Mouse (Mus musculus) liver, adult 2 months (tissue): ENCODE measurements around the gene Atp2a1. TPM values are rescaled to one million over a fixed set of nuclear protein-coding genes. Genes with fewer than 3 reads are reported as not detected.

Experiments used
- DNase-seq: peaks from one replicate; pipeline ENCODE4 v3.0.0-alpha.2; 2011; ENCODE audit warnings: low read depth, low spot score; ENCODE audit errors: extremely low read depth
- H3K27ac ChIP-seq: fragments of 200-500 bp; replicated peaks from 2 replicates; pipeline ENCODE4 v1.5.1; 2012; ENCODE audit warnings: low read depth, mild to moderate bottlenecking, control low read depth, inconsistent platforms, low read length; ENCODE audit not compliant: insufficient read depth
- H3K27me3 ChIP-seq: fragments of 200-500 bp; 2 replicates; pipeline ENCODE4 v1.6.1; 2012; ENCODE audit warnings: mild to moderate bottlenecking, moderate library complexity, low read length, inconsistent platforms; ENCODE audit not compliant: control insufficient read depth, insufficient read depth
- H3K36me3 ChIP-seq: fragments of 200-500 bp; 2 replicates; pipeline ENCODE4 v1.6.1; 2012; ENCODE audit warnings: low read length, inconsistent platforms; ENCODE audit not compliant: control insufficient read depth, insufficient read depth
- H3K4me1 ChIP-seq: fragments of 200-500 bp; 2 replicates; pipeline ENCODE4 v1.6.1; 2011; ENCODE audit warnings: low read length; ENCODE audit not compliant: control insufficient read depth, insufficient read depth
- H3K4me3 ChIP-seq: fragments of 200-500 bp; 2 replicates; pipeline ENCODE4 v1.5.1; 2011; ENCODE audit warnings: low read depth, mild to moderate bottlenecking, control low read depth, low read length, moderate library complexity; ENCODE audit not compliant: insufficient read depth
- H3K79me2 ChIP-seq: fragments of 200-500 bp; 2 replicates; pipeline ENCODE4 v1.6.1; 2012; ENCODE audit warnings: inconsistent platforms, mild to moderate bottlenecking, low read length, moderate library complexity; ENCODE audit not compliant: control insufficient read depth, insufficient read depth
- H3K9ac ChIP-seq: fragments of 200-500 bp; 2 replicates; pipeline ENCODE4 v1.6.1; 2012; ENCODE audit warnings: low read depth, mild to moderate bottlenecking, control low read depth, inconsistent platforms, low read length
- CTCF ChIP-seq: fragments of 200-500 bp; IDR thresholded peaks from 2 replicates; pipeline ENCODE4 v1.5.1; 2011; ENCODE audit warnings: low read depth, low read length, control low read depth
- POLR2A ChIP-seq: fragments of 200-500 bp; IDR thresholded peaks from 2 replicates; pipeline ENCODE4 v1.6.1; 2011; ENCODE audit warnings: low read length, control low read depth; ENCODE audit not compliant: insufficient read depth; ENCODE audit errors: extremely low read depth
- WGBS: fragments of 180-500 bp; shearing (Covaris S2); methylation state at CpG from one replicate; pipeline ENCODE4 v1.1.7; 2018; 5-methylcytosine and 5-hydroxymethylcytosine counted together
- polyA plus RNA-seq: library from polyadenylated mRNA; depleted of rRNA; stranded (reverse); fragments of >200 nt; gene quantifications from 2 replicates; pipeline ENCODE4 v1.2.3, GENCODE M21; 2012; rRNA removed
- total RNA-seq: library from RNA; depleted of rRNA; stranded (reverse); fragments of >200 nt; gene quantifications from 2 replicates; pipeline ENCODE4 v1.2.3, GENCODE M21; 2014; rRNA removed

Gene Atp2a1
- total RNA-seq (5.0 TPM in 1 of 2 replicates, not detected in the other), polyA plus RNA-seq (0.21 and 0.34 TPM in 2 replicates)

DNA sequence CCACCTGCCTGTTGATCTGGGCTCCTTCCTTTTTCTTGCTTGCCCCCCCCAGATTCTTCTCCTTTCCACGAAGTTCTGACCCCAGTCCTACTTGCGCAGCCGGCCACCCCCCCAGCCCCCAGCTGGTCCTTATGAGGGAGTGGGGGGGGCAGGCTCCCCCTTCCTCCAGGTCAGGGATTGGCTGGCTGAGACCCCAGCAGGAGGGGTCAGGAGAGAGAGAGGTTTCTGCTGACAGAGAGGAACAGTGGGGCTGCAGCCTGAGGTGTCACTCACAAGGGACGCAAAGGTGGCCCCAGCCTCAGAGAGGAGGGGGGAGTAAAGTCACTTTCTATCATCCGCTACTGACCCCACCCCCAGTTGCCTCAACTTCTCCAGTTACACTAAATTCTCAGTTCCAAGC lies at the start of gene Atp2a1:
Gene Atp2a1 (minus strand): TSS at position 105 of the 400 bp plus-strand sequence.
- 72% methylated on average over 5 of the region's 5 CpGs for whole genome bisulfite sequencing
- no peak within 1 kb of the TSS for H3K4me3 ChIP-seq
- H3K4me1 ChIP-seq, result no peaks in the 10 kb centered on the region
- H3K27ac ChIP-seq, result no peak within 1 kb of the TSS
- H3K9ac ChIP-seq, result no peak within 1 kb of the TSS
- H3K27me3 ChIP-seq, result no peaks in the 10 kb centered on the region
- TF ChIP-seq CTCF (no peak), POLR2A (no peak)
- H3K79me2 ChIP-seq, result no peaks in the 10 kb centered on the region
- no peaks in the 10 kb centered on the region; the same call in 1 of the 2 replicates for H3K36me3 ChIP-seq
- no peak for DNase-seq

DNA sequence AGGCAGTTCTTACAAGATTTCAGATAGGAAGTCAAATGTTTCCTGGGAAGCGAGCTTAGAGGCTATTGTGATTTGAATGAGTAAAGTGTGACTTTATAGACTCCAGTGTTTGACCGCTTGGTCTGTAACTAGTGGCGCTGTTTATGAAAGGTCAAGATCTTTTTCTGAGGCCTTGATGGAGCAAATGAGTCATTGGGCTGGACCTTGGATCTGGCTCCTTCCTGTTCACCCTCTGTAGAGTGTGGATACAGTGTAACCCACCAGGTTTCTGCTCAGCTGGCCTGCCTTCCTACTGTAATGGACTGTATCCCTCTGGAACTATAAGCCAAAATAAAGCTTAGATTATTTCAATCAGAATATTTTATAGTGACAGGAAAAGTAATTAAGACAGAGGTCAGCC lies 48.4 kb upstream of the Atp2a1 start:
- DNase-seq, result no peak
- no peak overlapping the region for H3K4me3 ChIP-seq
- no peaks in the 10 kb centered on the region for H3K36me3 ChIP-seq
- H3K27ac ChIP-seq, result no peak overlapping the region
- no peaks in the 10 kb centered on the region for H3K4me1 ChIP-seq
- H3K27me3 ChIP-seq, result no peaks in the 10 kb centered on the region
- no peak overlapping the region for H3K9ac ChIP-seq
- TF ChIP-seq CTCF (no peak), POLR2A (no peak)
- H3K79me2 ChIP-seq, result no peaks in the 10 kb centered on the region
- WGBS, result 82% methylated on average over 3 of the region's 3 CpGs

DNA sequence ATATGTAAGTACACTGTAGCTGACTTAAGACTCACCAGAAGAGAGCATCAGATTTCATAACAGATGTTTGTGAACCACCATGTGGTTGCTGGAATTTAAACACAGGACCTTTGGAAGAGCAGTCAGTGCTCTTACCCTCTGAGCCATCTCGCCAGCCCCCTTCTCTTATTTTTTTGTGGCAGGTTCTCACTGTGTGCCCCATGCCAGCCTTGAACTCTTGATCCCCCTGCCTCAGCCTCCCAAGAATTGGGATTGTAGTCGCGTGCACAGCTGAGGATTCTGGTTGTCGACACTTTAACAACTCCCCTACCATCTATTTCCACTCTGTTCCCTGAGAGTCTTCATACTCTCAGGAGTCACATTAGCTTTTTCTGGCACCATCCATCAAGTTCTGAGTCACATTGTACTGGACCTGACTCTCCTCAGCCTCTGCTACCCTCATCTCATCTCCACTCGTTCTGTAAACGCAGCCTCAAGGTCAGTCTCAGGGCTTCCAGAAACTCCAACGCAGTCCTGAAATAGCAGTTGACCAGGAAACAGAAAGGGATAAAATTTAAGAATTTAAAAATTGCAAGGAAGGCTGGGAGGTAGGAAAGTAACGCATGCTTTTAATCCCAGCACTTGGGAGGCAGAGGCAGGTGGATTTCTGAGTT lies 44.3 kb upstream of the Atp2a1 start:
- Histone ChIP-seq H3K36me3 (no peaks in the 10 kb centered on the region), H3K9ac (no peak overlapping the region), H3K79me2 (no peaks in the 10 kb centered on the region), H3K4me1 (no peaks in the 10 kb centered on the region), H3K27me3 (no peaks in the 10 kb centered on the region), H3K4me3 (no peak overlapping the region), H3K27ac (no peak overlapping the region)
- TF ChIP-seq CTCF (no peak), POLR2A (no peak)
- 82% methylated on average over 8 of the region's 8 CpGs for WGBS
- no peak for DNase-seq

DNA sequence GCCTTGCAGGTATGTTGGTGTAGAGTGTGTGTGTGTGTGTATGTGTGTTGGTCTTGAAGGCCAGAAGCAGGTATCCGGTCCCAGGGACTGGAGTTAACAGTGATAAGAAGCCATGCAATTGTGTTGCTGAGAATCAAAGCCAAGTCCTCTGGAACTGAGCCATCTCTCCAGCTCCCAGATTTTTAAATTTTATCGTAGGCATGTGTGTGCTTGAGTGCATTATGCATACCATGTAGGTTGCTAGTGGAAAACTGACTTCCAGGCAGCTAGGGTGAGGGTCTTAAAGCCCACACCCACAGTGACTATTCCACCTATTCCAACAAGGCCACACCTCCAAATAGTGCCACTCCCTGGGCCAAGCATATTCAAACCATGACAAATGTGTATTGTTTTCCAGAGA lies 42.0 kb upstream of the Atp2a1 start:
- Histone ChIP-seq H3K27ac (no peak overlapping the region), H3K4me1 (no peaks in the 10 kb centered on the region; the same call in 1 of the 2 replicates), H3K36me3 (peaks cover 13% of the 10 kb centered on the region), H3K9ac (no peak overlapping the region), H3K4me3 (no peak overlapping the region), H3K27me3 (no peaks in the 10 kb centered on the region), H3K79me2 (peaks cover 4% of the 10 kb centered on the region; the same call in 1 of the 2 replicates)
- WGBS, result 49% methylated on average over 2 of the region's 2 CpGs
- no peak for TF ChIP-seq POLR2A
- no peak for DNase-seq

DNA sequence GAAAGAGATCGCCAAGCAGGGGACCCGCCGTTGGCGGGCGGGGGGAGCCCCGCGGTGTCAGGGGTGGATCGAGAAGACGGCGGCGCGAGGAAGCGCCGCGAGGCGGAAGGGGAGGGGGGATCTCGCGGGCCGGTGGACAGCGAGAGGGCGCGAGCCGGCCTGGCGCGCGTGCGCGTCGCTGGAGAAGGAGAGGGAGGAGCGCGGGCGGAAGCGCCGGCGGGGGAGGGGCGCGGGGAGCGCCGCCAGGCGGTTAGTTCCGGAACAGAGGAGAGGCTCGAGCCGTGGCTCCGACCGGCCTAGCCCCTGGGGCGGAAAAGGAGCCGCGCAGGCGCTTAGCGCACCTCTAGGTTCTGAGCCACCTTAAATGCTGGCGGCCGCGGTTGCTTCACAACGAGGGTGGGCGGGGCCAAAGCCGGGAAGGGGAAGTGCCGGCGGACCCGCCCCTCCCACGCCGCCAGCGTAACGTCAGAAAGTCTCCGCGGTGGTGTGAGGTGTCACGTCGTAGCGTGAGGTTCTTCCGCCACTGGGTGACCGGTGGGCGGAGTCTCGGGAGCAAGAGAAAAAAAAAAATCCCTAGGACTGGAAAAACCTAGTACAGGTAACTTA lies 40.5 kb upstream of the Atp2a1 start, which contains the start of gene Atxn2l:
Gene Atxn2l (minus strand): TSS at position 165 of the 606 bp plus-strand sequence.
- H3K4me3 ChIP-seq, result peak within 1 kb of the TSS; percentile 96
- H3K79me2 ChIP-seq, result peaks cover 4% of the 10 kb centered on the region; the same call in 1 of the 2 replicates
- H3K36me3 ChIP-seq, result peaks cover 26% of the 10 kb centered on the region
- DNase-seq, result peak; percentile 89
- H3K9ac ChIP-seq, result peak within 1 kb of the TSS; percentile 97
- H3K27ac ChIP-seq, result peak within 1 kb of the TSS; percentile 91
- 2% methylated on average over 48 of the region's 72 CpGs for WGBS
- TF ChIP-seq POLR2A (0 out of 2 replicates have a peak, but pooled peaks have one; percentile 29), CTCF (peak; percentile 74)
- H3K4me1 ChIP-seq, result no peaks in the 10 kb centered on the region; the same call in 1 of the 2 replicates
- no peaks in the 10 kb centered on the region for H3K27me3 ChIP-seq

DNA sequence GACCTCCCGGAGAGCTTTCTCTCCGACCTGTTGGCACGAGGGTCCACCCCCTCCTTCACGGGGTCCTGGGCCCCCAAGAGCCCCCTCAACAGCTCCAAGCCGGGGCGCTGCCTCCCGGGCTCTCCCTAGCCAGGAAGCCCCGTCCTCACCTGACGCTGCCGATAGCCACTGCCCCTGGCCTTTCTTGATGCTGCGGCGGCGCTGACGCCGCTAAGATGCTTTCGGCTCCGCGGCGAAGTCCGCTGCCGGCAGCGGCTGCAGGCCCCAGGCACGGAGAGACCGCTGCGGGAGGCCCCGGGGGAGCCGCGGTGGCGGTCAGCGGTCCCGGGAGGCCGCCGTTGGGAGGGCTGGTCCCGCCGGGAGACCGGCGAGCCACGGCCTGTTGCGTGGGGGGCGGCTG lies 39.8 kb upstream of the Atp2a1 start:
- peak overlapping the region; percentile 97 for H3K9ac ChIP-seq
- under 1% methylated on average over 39 of the region's 40 CpGs for WGBS
- TF ChIP-seq CTCF (no peak), POLR2A (no peak)
- H3K4me3 ChIP-seq, result peak overlapping the region; percentile 96
- peaks cover 4% of the 10 kb centered on the region; the same call in 1 of the 2 replicates for H3K79me2 ChIP-seq
- no peaks in the 10 kb centered on the region; the same call in 1 of the 2 replicates for H3K4me1 ChIP-seq
- peaks cover 32% of the 10 kb centered on the region for H3K36me3 ChIP-seq
- no peaks in the 10 kb centered on the region for H3K27me3 ChIP-seq
- DNase-seq, result no peak
- peak overlapping the region; percentile 91 for H3K27ac ChIP-seq
